Mouse (Mus musculus): Measurements from ENCODE around the gene Tlr11. TPM values are rescaled to one million over a fixed set of nuclear protein-coding genes. Genes with fewer than 3 reads are reported as not detected.

Tlr11 gene
- 0.14 and 0.21 TPM in 2 replicates for polyA plus RNA-seq (2012; rRNA removed)

DNA sequence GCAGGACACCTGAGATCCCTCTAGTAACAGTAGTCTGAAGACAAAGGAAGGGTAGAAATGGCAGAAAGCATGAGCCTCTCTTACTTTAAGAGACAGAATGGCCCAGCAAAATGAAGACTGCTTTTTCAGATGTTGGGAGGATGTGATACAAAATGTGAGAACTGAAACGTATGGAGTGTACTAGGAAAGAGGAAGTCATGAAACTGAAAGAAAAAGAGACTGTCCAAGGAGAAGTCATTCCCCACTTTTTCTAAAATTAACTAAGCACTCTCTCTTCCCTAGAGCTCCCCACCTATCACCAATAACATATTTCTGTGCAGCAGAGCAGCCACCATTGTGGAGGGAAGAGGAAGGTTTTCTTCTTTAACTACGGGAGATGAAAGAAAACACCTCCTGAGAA is at the start of gene Tlr11:
TSS of gene Tlr11 (plus strand) at position 322 of the 400 bp plus-strand sequence.

DNA sequence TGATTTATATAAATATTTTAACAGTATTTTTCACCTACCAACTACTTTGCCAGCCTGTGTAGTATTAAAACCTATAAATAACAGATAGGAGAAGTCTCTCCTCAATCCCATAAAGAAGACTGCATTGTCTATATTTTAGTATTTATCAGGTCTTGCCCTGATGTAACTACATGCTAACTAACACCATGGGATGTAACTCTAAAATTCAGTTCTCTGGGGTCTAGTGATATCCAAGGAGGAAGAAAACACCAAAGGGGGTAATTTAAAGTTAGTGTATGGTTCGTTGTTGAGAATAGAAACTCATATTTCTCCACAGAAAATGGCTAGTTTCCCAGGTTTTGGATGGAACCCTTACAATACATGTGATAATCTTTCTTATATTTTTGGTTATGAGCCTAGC is 31.1 kb upstream of the Tlr11 start, which contains the start of gene Olfr734:
TSS of gene Olfr734 (minus strand) at position 101 of the 400 bp plus-strand sequence.

DNA sequence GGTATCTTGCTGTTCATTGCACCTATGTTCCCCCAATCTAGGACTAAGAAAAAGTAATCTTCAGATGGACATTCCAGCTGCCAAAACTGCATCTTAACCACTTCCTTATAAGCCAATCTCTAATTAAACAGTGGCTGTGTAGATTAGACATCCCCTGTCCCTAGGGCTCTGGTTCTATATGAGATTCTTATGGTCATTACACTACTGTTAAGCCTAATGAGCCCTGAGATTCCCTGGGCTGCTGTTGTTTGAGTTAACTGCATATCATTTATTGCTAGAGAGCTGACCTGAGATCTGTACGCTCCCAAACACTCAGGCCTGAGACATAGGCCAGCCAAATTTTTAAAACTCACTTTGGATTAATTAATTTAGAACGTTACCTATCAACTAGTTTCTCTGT is 8.9 kb upstream of the Tlr11 start, which contains the start of gene Olfr735:
TSS of gene Olfr735 (minus strand) at position 77 of the 400 bp plus-strand sequence.

DNA sequence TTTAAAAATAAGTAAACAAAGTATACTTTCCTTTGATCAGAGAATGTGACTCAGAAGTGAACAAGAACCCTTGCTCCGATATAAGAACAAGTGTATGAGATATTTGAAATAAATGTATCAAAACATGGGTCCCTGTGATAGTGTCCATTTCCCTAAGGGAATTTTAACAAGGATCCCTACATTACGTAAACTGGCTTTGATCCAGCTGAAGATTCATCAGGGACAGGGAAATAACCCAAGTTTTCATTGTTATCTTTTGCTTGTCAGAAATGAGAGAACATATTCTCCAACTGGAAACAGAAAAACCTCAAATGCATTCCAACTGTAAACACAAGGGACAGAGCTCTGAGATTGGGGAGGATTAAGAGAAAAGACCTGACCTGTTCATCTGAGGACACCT is 23.1 kb downstream of the Tlr11 start, which contains the start of gene Olfr736:
TSS of gene Olfr736 (plus strand) at position 301 of the 400 bp plus-strand sequence.

DNA sequence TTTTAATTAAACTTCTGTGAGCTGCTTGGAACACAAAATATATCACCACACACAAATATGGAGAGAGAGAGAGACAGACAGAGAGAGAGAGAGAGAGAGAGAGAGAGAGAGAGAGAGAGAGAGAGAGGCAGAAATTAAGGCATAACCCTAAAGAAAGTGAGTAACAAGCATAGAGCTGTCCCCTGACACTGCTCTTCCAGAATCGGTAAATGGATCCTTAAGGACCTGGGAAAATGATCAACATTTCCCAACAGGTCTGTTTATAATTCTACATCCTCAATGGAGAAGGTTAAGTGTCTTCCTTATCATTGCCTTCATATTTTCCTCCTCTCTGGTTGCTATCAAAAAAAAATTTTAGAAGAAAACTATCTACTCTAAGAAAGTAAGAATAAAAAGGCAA is 49.6 kb downstream of the Tlr11 start, which contains the start of gene Olfr738:
TSS of gene Olfr738 (plus strand) at position 301 of the 400 bp plus-strand sequence.

Other genes with a start within 250 kb of the Tlr11 start
- gene Olfr727, start 234.7 kb upstream of the Tlr11 start, polyA plus RNA-seq (2012; rRNA removed): not detected in 2 replicates
- not detected in 2 replicates for gene Olfr728, start 215.2 kb upstream of the Tlr11 start, polyA plus RNA-seq (2012; rRNA removed)
- gene Olfr729, start 205.0 kb upstream of the Tlr11 start, polyA plus RNA-seq (2012; rRNA removed): not detected in 2 replicates
- gene Olfr730, start 169.7 kb upstream of the Tlr11 start, polyA plus RNA-seq (2012; rRNA removed): not detected in 2 replicates
- gene Olfr731, start 116.0 kb upstream of the Tlr11 start, polyA plus RNA-seq (2012; rRNA removed): not detected in 2 replicates
- gene Olfr732, start 73.7 kb upstream of the Tlr11 start, polyA plus RNA-seq (2012; rRNA removed): not detected in 2 replicates
- gene Olfr733, start 56.4 kb upstream of the Tlr11 start, polyA plus RNA-seq (2012; rRNA removed): not detected in 2 replicates
- not detected in 2 replicates for gene Olfr734, start 31.2 kb upstream of the Tlr11 start, polyA plus RNA-seq (2012; rRNA removed)
- gene Olfr735, start 9.0 kb upstream of the Tlr11 start, polyA plus RNA-seq (2012; rRNA removed): not detected in 2 replicates
- not detected in 2 replicates for gene Olfr736, start 23.2 kb downstream of the Tlr11 start, polyA plus RNA-seq (2012; rRNA removed)
- gene Olfr738, start 49.7 kb downstream of the Tlr11 start, polyA plus RNA-seq (2012; rRNA removed): not detected in 2 replicates
- not detected in 2 replicates for gene Olfr739, start 60.7 kb downstream of the Tlr11 start, polyA plus RNA-seq (2012; rRNA removed)
- gene Olfr740, start 87.6 kb downstream of the Tlr11 start, polyA plus RNA-seq (2012; rRNA removed): not detected in 2 replicates
- not detected in 2 replicates for gene Olfr741, start 114.8 kb downstream of the Tlr11 start, polyA plus RNA-seq (2012; rRNA removed)
- not detected in 2 replicates for gene Olfr742, start 145.7 kb downstream of the Tlr11 start, polyA plus RNA-seq (2012; rRNA removed)
- gene Olfr743, start 163.9 kb downstream of the Tlr11 start, polyA plus RNA-seq (2012; rRNA removed): not detected in 2 replicates

Data from colon, adult 2 months (tissue).